Mouse (Mus musculus) c-Kit-positive CD71-positive TER-119-negative erythroid progenitor cells, embryonic 14.5 days (primary cell): ENCODE results near the gene Car14.
A peak's percentile ranks its signal among the peaks of the same experiment; 100 is the strongest.
"Not testable (repeated sequence)": the region's sequence is repeated elsewhere in the genome, so short reads cannot be mapped to it uniquely, and the experiment has no call there.

Experiments used
- DNase-seq: peaks from one replicate; pipeline ENCODE4 v3.0.0-alpha.2; 2013; ENCODE audit warnings: low read depth

Gene Car14

GRCm38 (mm10) chr3:95892066-95893052, 12.1 kb downstream of the Car14 start:
- DNase-seq, result no peak

DNA sequence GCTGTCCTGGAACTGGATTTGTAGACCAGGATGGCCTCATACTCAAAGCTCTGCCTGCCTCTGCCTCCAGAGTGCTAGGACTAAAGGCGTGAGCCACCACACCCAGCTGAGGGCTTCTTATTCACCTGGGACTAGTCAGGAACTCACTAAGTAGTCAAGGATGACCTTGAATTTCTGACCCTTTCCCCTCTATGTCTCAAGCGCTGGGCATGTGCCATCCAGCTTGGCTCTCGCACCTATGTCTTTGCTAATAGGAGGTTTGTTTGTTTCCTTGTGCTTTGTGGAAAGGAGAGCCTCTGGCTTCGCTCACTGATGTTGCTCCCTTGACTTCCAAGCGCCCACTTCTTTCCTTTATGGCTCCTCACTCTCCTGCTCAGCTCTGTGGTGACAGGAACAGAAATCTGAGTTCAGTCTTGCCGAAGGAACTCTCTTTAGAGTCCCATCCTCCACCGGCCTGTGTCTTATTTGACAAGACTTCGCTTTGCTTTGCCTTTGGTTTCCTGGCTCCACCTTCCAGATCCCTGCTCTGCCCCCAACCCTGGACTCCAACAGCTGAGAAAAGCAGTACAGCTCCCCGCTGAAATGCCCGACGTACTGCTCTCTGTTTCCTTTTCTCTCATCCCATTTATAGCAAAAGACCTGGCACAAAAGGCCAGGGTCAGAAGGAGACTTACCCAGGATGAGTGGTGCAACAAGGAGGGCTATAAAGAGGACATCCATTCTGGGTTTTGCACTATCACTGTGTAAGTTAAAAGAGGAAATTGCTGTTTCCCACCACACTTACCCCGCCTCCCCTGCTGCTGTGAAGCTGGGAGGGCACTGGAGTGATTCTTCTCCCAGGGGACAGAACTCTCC, 13.1 kb downstream of the Car14 start, which contains the start of gene BC028528:
TSS of gene BC028528 (minus strand) at position 795 of the 855 bp plus-strand sequence.
- DNase-seq, result no peak

GRCm38 (mm10) chr3:95889664-95890063, 14.8 kb downstream of the Car14 start:
- DNase-seq, result no peak

DNA sequence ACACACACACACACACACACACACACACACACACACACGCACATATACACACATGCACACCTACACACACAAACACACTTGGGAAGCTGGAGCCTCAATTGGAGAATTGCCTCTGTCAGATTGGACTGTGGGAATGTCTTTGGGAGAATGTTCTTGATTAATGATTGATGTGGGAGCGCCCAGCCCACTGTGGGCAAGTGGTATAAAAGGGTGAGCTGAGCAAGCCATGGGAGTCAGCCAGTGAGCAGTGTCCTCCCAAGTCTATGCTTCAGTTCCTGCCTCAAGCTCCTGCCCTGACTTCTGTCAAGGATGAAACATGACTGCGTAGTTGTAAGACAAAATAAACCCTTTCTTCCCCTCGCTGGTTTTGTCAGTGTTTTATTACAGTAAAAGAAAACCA, 16.9 kb downstream of the Car14 start:
- DNase-seq, result no peak

DNA sequence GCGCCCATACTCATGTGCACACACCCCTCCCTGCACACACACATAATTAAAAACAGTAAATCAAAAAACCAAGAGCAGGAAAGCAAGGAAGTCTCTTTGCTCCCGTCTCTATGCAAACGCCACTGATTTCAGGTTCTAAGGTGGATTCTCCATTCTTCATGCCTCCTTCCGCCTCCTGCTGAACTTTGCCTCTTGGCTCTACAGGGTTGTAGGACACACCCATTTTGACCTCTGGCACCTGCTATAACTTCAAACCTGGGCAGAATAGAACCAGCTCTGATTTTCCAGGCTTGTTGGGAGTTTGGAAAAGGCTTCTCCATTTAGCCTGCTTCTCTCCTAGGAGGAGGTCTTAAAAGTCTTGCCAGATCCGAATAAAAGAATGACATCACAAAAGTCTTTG, 20.1 kb downstream of the Car14 start:
- DNase-seq, result no peak

GRCm38 (mm10) chr3:95882816-95883425, 21.6 kb downstream of the Car14 start:
- no peak for DNase-seq

DNA sequence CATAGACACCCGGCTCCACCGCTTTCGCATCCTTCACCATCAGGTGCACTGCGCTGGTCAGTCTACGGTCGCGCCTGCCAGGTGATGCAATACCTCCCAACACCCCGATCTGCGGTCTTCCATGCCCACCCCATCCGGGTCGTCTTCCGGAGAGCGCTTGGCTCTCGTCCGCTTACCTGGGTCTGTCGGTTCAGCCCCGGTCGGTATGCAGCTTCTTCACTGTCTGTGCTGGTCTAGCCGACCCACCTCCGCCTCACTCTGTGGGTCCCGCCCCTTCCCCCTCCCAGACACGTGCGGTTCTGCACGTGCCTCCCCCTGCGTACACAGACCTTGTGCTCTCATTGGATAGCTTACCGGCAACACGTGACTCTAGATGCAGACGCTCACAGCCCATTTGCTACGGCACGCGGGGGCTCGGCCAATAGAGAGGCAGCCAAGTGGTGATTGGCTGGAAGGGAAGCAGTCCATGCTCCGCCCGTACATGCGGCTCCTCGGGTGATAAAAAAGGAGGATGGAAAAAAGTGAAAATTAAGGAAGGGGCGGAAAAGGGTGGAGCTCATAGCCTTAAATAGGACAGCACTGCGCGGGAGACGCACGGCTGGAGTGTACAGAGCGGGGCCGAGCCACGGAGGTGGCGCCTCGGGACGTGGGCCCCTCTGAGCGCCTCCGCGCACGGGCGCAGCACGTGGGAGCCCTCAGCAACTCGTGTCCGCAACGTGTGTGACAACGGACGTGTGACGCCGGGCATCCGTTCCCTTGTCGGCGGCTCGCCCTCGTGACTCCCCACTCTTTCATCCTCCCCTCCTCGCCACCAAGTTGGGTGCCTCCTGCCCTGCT, 22.3 kb downstream of the Car14 start, which contains the start of gene Ciart:
TSS of gene Ciart (minus strand) at position 273 of the 837 bp plus-strand sequence.
- DNase-seq, result peak; percentile 80

DNA sequence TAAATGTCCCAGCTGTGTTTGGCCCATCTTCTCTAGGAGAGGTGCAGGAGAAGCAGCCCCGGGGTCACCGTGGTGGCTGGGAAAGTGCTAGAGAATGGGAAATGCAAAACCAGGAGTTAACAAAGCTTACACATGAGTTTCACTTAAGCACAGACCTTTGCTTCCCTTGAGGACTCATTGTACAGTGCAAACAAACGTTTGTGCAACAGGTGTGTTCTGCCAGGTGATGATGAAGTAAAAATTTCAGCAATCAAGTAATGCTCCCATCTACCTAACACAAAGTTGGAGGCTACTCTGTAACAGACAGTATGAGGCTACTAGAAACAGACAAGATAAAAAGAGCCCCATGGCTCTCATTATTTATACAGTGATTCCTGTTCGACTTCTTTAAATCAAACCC, 25.4 kb downstream of the Car14 start:
- DNase-seq, result no peak

DNA sequence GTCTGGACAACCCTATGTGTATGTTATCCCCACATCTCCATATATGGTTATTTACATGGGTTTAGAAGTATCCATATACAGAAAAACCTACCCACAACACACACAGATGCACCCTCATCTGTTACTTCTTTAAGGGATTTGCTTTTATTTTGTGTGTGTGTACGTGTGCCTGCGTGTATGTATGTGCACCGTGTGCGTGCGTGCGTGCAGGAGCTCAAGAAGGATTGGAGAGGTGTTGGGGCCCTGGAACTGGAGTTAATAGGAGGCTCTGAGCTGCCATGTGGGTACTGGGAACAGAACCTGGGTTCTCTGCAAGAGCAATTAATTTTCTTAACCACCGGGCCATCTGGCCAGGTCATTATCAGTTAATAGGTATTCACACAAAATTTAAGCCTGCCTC, 32.4 kb downstream of the Car14 start:
- no peak for DNase-seq

DNA sequence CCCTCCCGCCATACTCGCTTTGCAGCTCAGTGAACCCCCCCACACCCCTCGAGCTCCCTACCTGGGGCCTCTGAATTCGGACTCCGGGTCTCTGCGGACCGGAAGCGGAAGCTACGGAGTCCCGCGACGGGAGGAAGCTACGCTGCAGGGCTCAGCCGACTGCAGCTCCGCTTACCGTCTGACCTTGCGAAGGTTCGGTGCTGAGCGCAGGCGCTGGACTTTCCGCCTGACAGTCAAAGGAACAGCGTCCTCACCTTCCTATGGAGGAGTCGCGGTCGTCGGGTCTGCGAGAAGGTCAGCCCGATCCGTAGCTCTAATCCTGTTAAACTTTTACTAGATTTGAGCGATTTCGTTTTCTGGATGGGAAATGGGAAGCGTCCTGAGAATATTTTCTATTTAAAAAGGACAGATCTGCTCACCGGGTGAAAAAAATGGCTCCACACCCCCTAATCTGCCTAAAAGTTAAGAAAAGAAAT, 33.1 kb downstream of the Car14 start, which contains the start of gene Mrps21:
TSS of gene Mrps21 (minus strand) at position 128 of the 476 bp plus-strand sequence.
- DNase-seq, result peak; percentile 82

GRCm38 (mm10) chr3:95870976-95871375, 33.5 kb downstream of the Car14 start:
- DNase-seq, result no peak

DNA sequence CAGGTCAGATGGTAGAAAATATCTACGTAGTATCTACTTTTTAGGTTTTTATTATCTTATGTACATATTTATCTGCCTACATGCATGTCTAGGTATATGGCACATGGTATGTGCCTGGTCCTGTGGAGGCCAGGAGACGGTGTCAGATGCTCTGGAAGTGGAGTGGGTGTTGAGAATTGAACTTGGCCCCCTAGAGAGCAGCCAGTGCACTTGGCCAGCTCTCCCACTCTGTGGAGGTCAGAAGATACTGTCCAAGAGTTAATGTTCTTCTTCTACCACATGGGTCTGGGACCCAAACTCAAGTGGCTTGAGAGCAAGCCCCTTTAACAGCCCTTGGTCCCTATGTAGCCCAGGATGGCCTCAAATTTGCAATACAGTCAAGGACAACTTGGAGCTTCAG, 37.1 kb downstream of the Car14 start:
- DNase-seq, result no peak

DNA sequence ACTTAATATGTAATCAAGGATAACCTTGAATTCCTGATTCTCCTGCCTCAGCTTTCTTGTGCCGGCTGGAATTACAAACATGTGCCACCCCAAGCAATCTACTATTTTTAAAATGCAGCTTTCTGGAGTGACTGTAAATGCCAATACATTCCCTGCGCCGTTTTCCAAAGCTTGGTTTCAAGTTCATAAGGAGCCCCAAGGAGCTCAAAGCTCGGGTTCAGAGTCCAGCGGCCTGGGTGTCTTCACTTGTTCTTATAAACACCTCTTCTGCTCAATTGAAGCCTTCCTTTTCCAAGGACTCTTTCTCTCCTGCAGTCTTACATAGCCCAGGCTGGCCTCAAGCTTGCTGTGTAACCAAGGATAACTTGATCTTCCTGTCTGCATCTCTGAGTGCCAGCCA, 38.4 kb downstream of the Car14 start:
- DNase-seq, result no peak

DNA sequence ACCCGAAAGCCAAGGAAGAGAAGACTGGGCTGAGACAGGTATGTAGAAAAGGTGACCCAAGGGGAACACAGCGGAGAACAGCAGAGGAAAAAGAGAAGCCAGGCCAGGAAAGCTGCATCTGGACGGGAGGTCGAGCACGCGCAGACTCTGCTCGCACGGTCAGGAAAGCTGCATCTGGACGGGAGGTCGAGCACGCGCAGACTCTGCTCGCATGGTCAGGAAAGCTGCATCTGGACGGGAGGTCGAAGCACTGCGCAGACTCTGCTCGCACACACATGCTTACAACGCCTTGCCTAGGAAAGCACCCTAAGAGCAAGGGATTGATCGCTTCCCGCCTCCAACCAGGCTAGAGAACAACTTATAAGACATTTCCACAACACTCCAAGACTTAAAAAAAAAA, 38.9 kb downstream of the Car14 start:
- no peak for DNase-seq

GRCm38 (mm10) chr3:95865050-95865449, 39.4 kb downstream of the Car14 start:
- no peak for DNase-seq

- no peak for DNase-seq
These were observed 40.9 kb downstream of the Car14 start for GRCm38 (mm10) chr3:95863578-95863977.

GRCm38 (mm10) chr3:95861796-95862195, 42.7 kb downstream of the Car14 start:
- peak; percentile 94 for DNase-seq

DNA sequence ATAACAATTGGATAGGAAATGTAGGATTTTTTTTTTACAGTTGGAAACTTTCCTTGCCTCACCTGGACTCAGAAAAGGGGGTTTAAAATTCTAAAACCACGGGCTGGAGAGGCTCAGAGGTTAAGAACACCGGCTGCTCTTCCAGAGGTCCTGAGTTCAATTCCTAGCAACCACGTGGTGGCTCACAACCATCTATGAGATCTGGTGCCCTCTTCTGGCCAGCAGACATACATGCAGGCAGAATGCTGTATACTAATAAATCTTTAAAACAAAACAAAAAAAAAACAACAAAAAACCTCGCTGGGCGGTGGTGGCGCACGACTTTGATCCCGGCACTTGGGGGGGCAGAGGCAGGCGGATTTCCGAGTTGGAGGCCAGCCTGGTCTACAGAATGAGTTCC, 43.3 kb downstream of the Car14 start:
- DNase-seq, result peak; percentile 40

- DNase-seq, result no peak
These were observed 44.2 kb downstream of the Car14 start for GRCm38 (mm10) chr3:95860323-95860722.

DNA sequence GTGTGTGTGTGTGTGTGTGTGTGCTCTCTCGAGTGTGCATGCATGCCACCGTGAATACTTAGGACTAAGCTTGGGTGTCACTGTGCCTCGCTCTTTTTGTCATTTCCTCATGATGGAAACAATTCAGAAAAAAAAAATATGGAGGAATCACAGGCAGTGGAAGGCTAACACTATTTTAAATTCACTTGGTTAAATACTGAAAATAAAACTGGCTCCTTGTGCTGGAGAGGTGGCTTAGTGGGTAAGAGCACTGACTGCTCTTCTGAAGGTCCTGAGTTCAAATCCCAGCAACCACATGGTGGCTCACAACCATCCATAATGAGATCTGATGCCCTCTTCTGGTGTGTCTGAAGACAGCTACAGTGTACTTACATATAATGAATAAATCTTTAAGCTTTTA, 46.2 kb downstream of the Car14 start:
- not testable (repeated sequence) for DNase-seq

DNA sequence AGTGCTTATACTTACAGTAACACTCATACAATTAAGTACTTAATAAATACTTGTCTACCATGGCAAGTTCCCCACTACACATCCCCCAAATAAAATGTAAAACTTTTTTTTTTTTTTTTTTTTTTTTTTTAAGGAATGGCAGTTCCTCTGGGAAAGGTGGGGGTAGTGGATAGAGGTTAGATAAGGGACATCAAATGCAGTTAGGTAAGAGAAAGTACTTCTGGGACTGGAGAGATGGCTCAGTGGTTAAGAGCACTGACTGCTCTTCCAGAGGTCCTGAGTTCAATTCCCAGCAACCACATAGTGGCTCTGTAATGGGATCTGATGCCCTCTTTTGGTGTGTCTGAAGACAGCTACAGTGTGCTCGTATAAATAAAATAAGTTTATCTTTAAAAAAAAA, 47.4 kb downstream of the Car14 start:
- not testable (repeated sequence) for DNase-seq
